Mouse (Mus musculus): ENCODE data around the gene Fiz1. TPM values are rescaled to one million over a fixed set of nuclear protein-coding genes. Genes with fewer than 3 reads are reported as not detected.
A peak's percentile ranks its signal among the peaks of the same experiment; 100 is the strongest.
"Not testable (repeated sequence)": the region's sequence is repeated elsewhere in the genome, so short reads cannot be mapped to it uniquely, and the experiment has no call there.

The Fiz1 gene
- polyA plus RNA-seq, 1 experiment: 23.6 TPM

GRCm38 (mm10) chr7:5012681-5013513 lies 1.6 kb downstream of the Fiz1 start:
- Histone ChIP-seq H3K4me1 (ENCODE audit: control insufficient read depth, insufficient read depth, low read length) (peaks cover 11% of the 10 kb centered on the region), H3K4me3 (ENCODE audit: insufficient read depth, low read length) (no peak overlapping the region), H3K27ac (ENCODE audit: insufficient read depth, low read depth, low read length) (0 out of 2 replicates have a peak overlapping the region, but pooled peaks have one; percentile 4)
- TF ChIP-seq POLR2A (IDR thresholded peaks at IDR 0.05; ENCODE audit: borderline replicate concordance, low read depth, low read length) (no peak), CTCF (IDR thresholded peaks at IDR 0.05; ENCODE audit: low read depth, low read length) (no peak)

- peaks cover 4% of the 10 kb centered on the region; the same call in 1 of the 2 replicates for H3K4me1 ChIP-seq (ENCODE audit: control insufficient read depth, insufficient read depth, low read length)
- no peak for TF ChIP-seq CTCF (IDR thresholded peaks at IDR 0.05; ENCODE audit: low read depth, low read length)
- no peak for TF ChIP-seq POLR2A (IDR thresholded peaks at IDR 0.05; ENCODE audit: borderline replicate concordance, low read depth, low read length)
- H3K27ac ChIP-seq (ENCODE audit: insufficient read depth, low read depth, low read length): no peak overlapping the region
- no peak overlapping the region for H3K4me3 ChIP-seq (ENCODE audit: insufficient read depth, low read length)
These were observed 6.3 kb downstream of the Fiz1 start for GRCm38 (mm10) chr7:5008229-5008628.

- not testable (repeated sequence) for H3K4me1 ChIP-seq (ENCODE audit: control insufficient read depth, insufficient read depth, low read length); H3K27ac ChIP-seq (ENCODE audit: insufficient read depth, low read depth, low read length); H3K4me3 ChIP-seq (ENCODE audit: insufficient read depth, low read length)
These were observed 11.6 kb downstream of the Fiz1 start for GRCm38 (mm10) chr7:5002876-5003275.

GRCm38 (mm10) chr7:4999876-5000275 lies 14.6 kb downstream of the Fiz1 start:
- Histone ChIP-seq H3K27ac (ENCODE audit: insufficient read depth, low read depth, low read length) (no peak overlapping the region), H3K4me3 (ENCODE audit: insufficient read depth, low read length) (no peak overlapping the region), H3K4me1 (ENCODE audit: control insufficient read depth, insufficient read depth, low read length) (peaks cover 5% of the 10 kb centered on the region; the same call in 1 of the 2 replicates)
- TF ChIP-seq CTCF (IDR thresholded peaks at IDR 0.05; ENCODE audit: low read depth, low read length): no peak
- no peak for TF ChIP-seq POLR2A (IDR thresholded peaks at IDR 0.05; ENCODE audit: borderline replicate concordance, low read depth, low read length)

- Histone ChIP-seq H3K27ac (ENCODE audit: insufficient read depth, low read depth, low read length) (no peak overlapping the region), H3K4me1 (ENCODE audit: control insufficient read depth, insufficient read depth, low read length) (peaks cover 5% of the 10 kb centered on the region; the same call in 1 of the 2 replicates), H3K4me3 (ENCODE audit: insufficient read depth, low read length) (no peak overlapping the region)
- TF ChIP-seq CTCF (IDR thresholded peaks at IDR 0.05; ENCODE audit: low read depth, low read length) (no peak), POLR2A (IDR thresholded peaks at IDR 0.05; ENCODE audit: borderline replicate concordance, low read depth, low read length) (no peak)
These were observed 17.6 kb downstream of the Fiz1 start for GRCm38 (mm10) chr7:4996934-4997333.

- Histone ChIP-seq H3K27ac (ENCODE audit: insufficient read depth, low read depth, low read length) (no peak within 1 kb of the TSS), H3K4me3 (ENCODE audit: insufficient read depth, low read length) (peak within 1 kb of the TSS; percentile 88), H3K4me1 (ENCODE audit: control insufficient read depth, insufficient read depth, low read length) (peaks cover 5% of the 10 kb centered on the region; the same call in 1 of the 2 replicates)
- no peak for TF ChIP-seq POLR2A (IDR thresholded peaks at IDR 0.05; ENCODE audit: borderline replicate concordance, low read depth, low read length)
- TF ChIP-seq CTCF (IDR thresholded peaks at IDR 0.05; ENCODE audit: low read depth, low read length): no peak
These were observed 18.2 kb downstream of the Fiz1 start, which contains the start of gene Zfp579 for GRCm38 (mm10) chr7:4996003-4996895. Gene Zfp579, minus strand, starts transcription at chr7:4996158.

- Histone ChIP-seq H3K4me3 (ENCODE audit: insufficient read depth, low read length) (peak overlapping the region; percentile 88), H3K27ac (ENCODE audit: insufficient read depth, low read depth, low read length) (no peak overlapping the region), H3K4me1 (ENCODE audit: control insufficient read depth, insufficient read depth, low read length) (peaks cover 5% of the 10 kb centered on the region; the same call in 1 of the 2 replicates)
- TF ChIP-seq POLR2A (IDR thresholded peaks at IDR 0.05; ENCODE audit: borderline replicate concordance, low read depth, low read length) (no peak), CTCF (IDR thresholded peaks at IDR 0.05; ENCODE audit: low read depth, low read length) (no peak)
These were observed 19.1 kb downstream of the Fiz1 start for GRCm38 (mm10) chr7:4995268-4996002.

GRCm38 (mm10) chr7:4993999-4994788 lies 20.3 kb downstream of the Fiz1 start:
- TF ChIP-seq CTCF (IDR thresholded peaks at IDR 0.05; ENCODE audit: low read depth, low read length) (no peak), POLR2A (IDR thresholded peaks at IDR 0.05; ENCODE audit: borderline replicate concordance, low read depth, low read length) (no peak)

More at GRCm38 (mm10) chr7:4993999-4994788, 20.3 kb downstream of the Fiz1 start:
- peaks cover 5% of the 10 kb centered on the region; the same call in 1 of the 2 replicates for H3K4me1 ChIP-seq (ENCODE audit: control insufficient read depth, insufficient read depth, low read length)
- no peak overlapping the region for H3K4me3 ChIP-seq (ENCODE audit: insufficient read depth, low read length)
- no peak overlapping the region for H3K27ac ChIP-seq (ENCODE audit: insufficient read depth, low read depth, low read length)

All from bone marrow macrophage, adult 2 months (primary cell).